In the genomic region with DNA sequence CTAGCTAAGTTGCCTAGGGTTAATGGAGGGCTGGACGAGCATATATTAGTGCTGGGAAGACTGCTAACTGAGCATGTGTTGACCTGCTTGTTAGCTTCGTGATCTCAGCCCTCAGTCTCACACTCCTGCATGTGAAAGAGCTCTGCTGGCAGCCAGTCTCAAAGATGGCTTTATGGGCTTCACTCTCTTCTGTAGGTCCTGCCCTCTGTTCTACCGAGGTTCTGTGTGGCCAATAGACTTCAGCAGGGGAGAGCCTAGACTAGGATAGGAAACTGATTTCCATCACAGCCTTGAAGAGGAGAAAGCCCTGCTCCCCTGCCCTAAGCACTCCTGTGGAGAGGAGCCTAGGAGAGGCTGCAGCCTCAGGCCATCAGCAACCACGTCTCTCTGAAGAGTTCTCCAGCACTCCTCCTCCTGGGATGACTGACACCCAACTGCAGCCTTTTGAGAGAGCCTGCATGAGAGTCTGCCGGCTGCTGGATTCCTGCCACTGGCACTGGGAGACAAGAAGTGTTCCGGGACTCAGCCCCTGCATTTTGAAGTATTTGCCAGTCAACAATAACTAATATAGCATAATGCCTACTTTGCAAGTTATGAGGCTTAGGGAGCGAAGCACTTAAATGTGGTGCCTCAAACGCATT, we compare ENCODE assay signal across 14 mouse cellular contexts.
DNase-seq lines count a peak whose midpoint lies in the region; ATAC-seq lines count a peak whose summit lies in the region.
"Had no signal": no experiment of that assay in that cellular context is flagged by ENCODE, and none has a peak within 500 bp of the region (broad histone marks: within the 10 kb centered on the region; RNA-seq: fewer than 3 reads in every experiment).

No protein-coding gene starts in this region.

- no peaks in the 10 kb centered on the region for H3K9me3 ChIP-seq in heart, embryonic 12.5 days (replicated peaks)
- no peaks in the 10 kb centered on the region for H3K9me3 ChIP-seq in kidney, embryonic 14.5 days (ENCODE audit: control insufficient read depth, low read length)
- H3K9me3 ChIP-seq: forebrain, embryonic 12.5 days had no signal

- no peak overlapping the region for H3K9ac ChIP-seq in heart, embryonic 12.5 days
- no peak overlapping the region for H3K9ac ChIP-seq in kidney, embryonic 14.5 days (ENCODE audit: low read depth, low read length)
- H3K9ac ChIP-seq: forebrain, embryonic 12.5 days had no signal

- no peak overlapping the region for H3K27ac ChIP-seq in heart, embryonic 12.5 days (ENCODE audit: poor library complexity, severe bottlenecking)
- H3K27ac ChIP-seq in kidney, embryonic 14.5 days (ENCODE audit: low read depth, low read length) = no peak overlapping the region
- H3K27ac ChIP-seq: forebrain, embryonic 12.5 days; macrophage had no signal

- no peak for DNase-seq in heart, adult 8-10 months (ENCODE audit: low spot score)
- DNase-seq in right cerebral cortex, adult 18-20 months = peak; percentile 13
- DNase-seq in right cerebral cortex, postnatal 25 days = no peak
- peak; percentile 44 to 60 for DNase-seq in heart, postnatal 14 days
- DNase-seq in spleen, adult 18-20 months = no peak
- DNase-seq: gastrocnemius, postnatal 25 days; kidney, adult 8-10 months; retina, postnatal 1 day had no signal

- intact Hi-C loops in heart, postnatal 14 days (cut with DNase I) = no loop called here

- peaks cover 18% of the 10 kb centered on the region for H3K4me1 ChIP-seq in heart, embryonic 12.5 days (replicated peaks)
- H3K4me1 ChIP-seq in kidney, embryonic 14.5 days (ENCODE audit: control insufficient read depth, insufficient read depth, low read length) = no peaks in the 10 kb centered on the region

- H3K36me3 ChIP-seq in heart, embryonic 12.5 days = no peaks in the 10 kb centered on the region
- no peaks in the 10 kb centered on the region for H3K36me3 ChIP-seq in kidney, embryonic 14.5 days (ENCODE audit: control insufficient read depth, insufficient read depth, low read length)

- H3K4me3 ChIP-seq in heart, embryonic 12.5 days = no peak overlapping the region
- H3K4me3 ChIP-seq in kidney, embryonic 14.5 days (ENCODE audit: low read length) = no peak overlapping the region
- H3K4me3 ChIP-seq: forebrain, embryonic 12.5 days had no signal

- WGBS in heart, embryonic 12.5 days = 42% methylated on average over 8 of the region's 8 CpGs
- 61% methylated on average over 8 of the region's 8 CpGs for WGBS in kidney, embryonic 14.5 days

- H3K4me2 ChIP-seq in heart, embryonic 12.5 days = 0 out of 2 replicates have a peak overlapping the region, but pooled peaks have one; percentile 14
- no peak overlapping the region for H3K4me2 ChIP-seq in kidney, embryonic 14.5 days (replicated peaks; ENCODE audit: low read depth, low read length)
- H3K4me2 ChIP-seq: forebrain, embryonic 12.5 days had no signal

- no peak for ATAC-seq in heart, embryonic 12.5 days (ENCODE audit: insufficient number of reproducible peaks, low FRiP score)
- no peak for ATAC-seq in kidney, embryonic 14.5 days (ENCODE audit: low FRiP score, low TSS enrichment)
- ATAC-seq in granulocyte monocyte progenitor cell, adult 5-6 weeks (replicated peaks; ENCODE audit: poor library complexity, severe bottlenecking) = no peak
- ATAC-seq: activated CD4-positive, CD25-positive, alpha-beta regulatory T cell, adult 4 months had no signal

- peaks cover 38% of the 10 kb centered on the region for H3K27me3 ChIP-seq in heart, embryonic 12.5 days (replicated peaks)
- H3K27me3 ChIP-seq in kidney, embryonic 14.5 days (ENCODE audit: control insufficient read depth, insufficient read depth, low read length) = peaks cover 3% of the 10 kb centered on the region; the same call in 1 of the 2 replicates

Comparison
In these comparisons a context has a peak if more than half of its experiments do, and no peak if none do; other contexts are left out.
1. DNase-seq: peak in right cerebral cortex, adult 18-20 months (single experiment) and heart, postnatal 14 days (2 of 2); none in heart, adult 8-10 months (single experiment), right cerebral cortex, postnatal 25 days (single experiment) and spleen, adult 18-20 months (0 of 2).